Mouse (Mus musculus) heart, embryonic 14.5 days (tissue): ENCODE results near the gene Bcas1. TPM values are rescaled to one million over a fixed set of nuclear protein-coding genes. Genes with fewer than 3 reads are reported as not detected.

Experiments used
- ATAC-seq: fragments of 200-750 bp; cut with Nextera tagmentation; 2 replicates; pipeline ENCODE4 v1.8.0; 2017; ENCODE audit warnings: low read depth, moderate TSS enrichment; ENCODE audit not compliant: insufficient number of reproducible peaks, insufficient read depth, low FRiP score
- H3K27ac ChIP-seq, 2 experiments: fragments of 200-500 bp in 1 of 2; fragments of 300-500 bp in 1 of 2; sonication (generic) in 1 of 2; replicated peaks in 1 of 2; 2 replicates each; pipeline ENCODE4 v1.5.1; 2012 to 2014; ENCODE audit warnings: low read depth in 2 of 2, low read length in 2 of 2, control low read depth in 1 of 2, mild to moderate bottlenecking in 1 of 2, mixed read lengths in 1 of 2; ENCODE audit not compliant: control insufficient read depth in 1 of 2, insufficient read depth in 1 of 2
- H3K27me3 ChIP-seq: fragments of 300-500 bp; sonication (generic); 2 replicates; pipeline ENCODE4 v1.6.1; 2014; ENCODE audit warnings: mild to moderate bottlenecking, low read length, control low read depth; ENCODE audit not compliant: control insufficient read depth, insufficient read depth
- H3K36me3 ChIP-seq: fragments of 300-500 bp; sonication (generic); 2 replicates; pipeline ENCODE4 v1.6.1; 2014; ENCODE audit warnings: mild to moderate bottlenecking, control low read depth, low read length, mixed read lengths; ENCODE audit not compliant: control insufficient read depth, insufficient read depth
- H3K4me1 ChIP-seq, 2 experiments: fragments of 200-500 bp in 1 of 2; fragments of 300-500 bp in 1 of 2; sonication (generic) in 1 of 2; 2 replicates each; pipeline ENCODE4 v1.6.1; 2012 to 2014; ENCODE audit warnings: low read length in 2 of 2, control low read depth in 1 of 2, mixed read lengths in 1 of 2; ENCODE audit not compliant: control insufficient read depth in 2 of 2, insufficient read depth in 2 of 2
- H3K4me2 ChIP-seq: fragments of 300-500 bp; sonication (generic); 2 replicates; pipeline ENCODE4 v1.6.1; 2014; ENCODE audit warnings: mild to moderate bottlenecking, low read length
- H3K4me3 ChIP-seq, 2 experiments: fragments of 200-500 bp in 1 of 2; fragments of 300-500 bp in 1 of 2; sonication (generic) in 1 of 2; 2 replicates each; pipeline ENCODE4 v1.5.1; 2012 to 2014; ENCODE audit warnings: low read length in 2 of 2, mild to moderate bottlenecking in 2 of 2, control low read depth in 1 of 2, low read depth in 1 of 2, moderate library complexity in 1 of 2; ENCODE audit not compliant: control insufficient read depth in 1 of 2, insufficient read depth in 1 of 2
- H3K9ac ChIP-seq: fragments of 300-500 bp; sonication (generic); 2 replicates; pipeline ENCODE4 v1.6.1; 2014; ENCODE audit warnings: mild to moderate bottlenecking, low read length
- H3K9me3 ChIP-seq: fragments of 300-500 bp; sonication (generic); 2 replicates; pipeline ENCODE4 v1.6.1; 2016; ENCODE audit warnings: low read length, control low read depth; ENCODE audit not compliant: control insufficient read depth
- WGBS: fragments of 180-500 bp; shearing (Covaris S2); extraction: QIAGEN DNeasy Blood & Tissue Kit; methylation state at CpG from one replicate; pipeline ENCODE4 v1.1.7; 2014; 5-methylcytosine and 5-hydroxymethylcytosine counted together
- polyA plus RNA-seq: library from polyadenylated mRNA; unstranded; fragments of >200 nt; fragmentation: Nextera tagmentation; extraction: Ambion mirVana; gene quantifications from 2 replicates; pipeline ENCODE4 v1.2.1, GENCODE M21; 2014

The Bcas1 gene
- polyA plus RNA-seq, 1 experiment from 2014 or later = 0.43 TPM

- peak overlapping the region in 1 of 2 experiments; percentile 26; a peak in 1 of 4 replicates for H3K27ac ChIP-seq
- ATAC-seq = no peak
- no peaks in the 10 kb centered on the region for H3K9me3 ChIP-seq
- no peak overlapping the region for H3K4me2 ChIP-seq
- no peaks in the 10 kb centered on the region for H3K27me3 ChIP-seq
- no peaks in the 10 kb centered on the region for H3K36me3 ChIP-seq
- H3K4me3 ChIP-seq = no peak overlapping the region
- no peak overlapping the region for H3K9ac ChIP-seq
- H3K4me1 ChIP-seq = peaks cover 13% of the 10 kb centered on the region in 2 experiments
- 93% methylated on average over 2 of the region's 2 CpGs for WGBS
These were observed 62.0 kb downstream of the Bcas1 start for GRCm38 (mm10) chr2:170365676-170366075.

- peak overlapping the region; percentile 61 to 77 for H3K27ac ChIP-seq
- H3K4me2 ChIP-seq = peak overlapping the region; percentile 3; the same call in 1 of the 2 replicates
- H3K4me3 ChIP-seq = no peak overlapping the region
- no peaks in the 10 kb centered on the region for H3K9me3 ChIP-seq
- no peaks in the 10 kb centered on the region for H3K27me3 ChIP-seq
- H3K36me3 ChIP-seq = no peaks in the 10 kb centered on the region
- no peak for ATAC-seq
- 5% methylated on average over 3 of the region's 3 CpGs for WGBS
- H3K9ac ChIP-seq = no peak overlapping the region
- H3K4me1 ChIP-seq = peaks cover 13% of the 10 kb centered on the region in 2 experiments
These were observed 62.4 kb downstream of the Bcas1 start for GRCm38 (mm10) chr2:170365271-170365670.

- no peak overlapping the region for H3K27ac ChIP-seq
- H3K4me3 ChIP-seq = no peak overlapping the region
- no peak; the same call in 1 of the 2 replicates for ATAC-seq
- peaks cover 0 to 3% of the 10 kb centered on the region in 2 experiments; a peak in 2 of 4 replicates for H3K4me1 ChIP-seq
- no peak overlapping the region for H3K4me2 ChIP-seq
- H3K36me3 ChIP-seq = no peaks in the 10 kb centered on the region
- H3K9me3 ChIP-seq = no peaks in the 10 kb centered on the region
- WGBS = 46% methylated on average over 16 of the region's 16 CpGs
- H3K9ac ChIP-seq = no peak overlapping the region
- no peaks in the 10 kb centered on the region for H3K27me3 ChIP-seq
These were observed 70.8 kb downstream of the Bcas1 start for GRCm38 (mm10) chr2:170356667-170357374.

- ATAC-seq = no peak
- 9% methylated on average over 10 of the region's 10 CpGs for WGBS
- H3K27ac ChIP-seq = no peak overlapping the region; a peak in 1 of 4 replicates
- no peaks in the 10 kb centered on the region for H3K27me3 ChIP-seq
- peak overlapping the region; percentile 52 for H3K4me2 ChIP-seq
- no peaks in the 10 kb centered on the region for H3K36me3 ChIP-seq
- 0 out of 2 replicates have a peak overlapping the region, but pooled peaks have one; percentile 17 for H3K9ac ChIP-seq
- peaks cover 8 to 15% of the 10 kb centered on the region in 2 experiments; a peak in 3 of 4 replicates for H3K4me1 ChIP-seq
- no peak overlapping the region for H3K4me3 ChIP-seq
- H3K9me3 ChIP-seq = no peaks in the 10 kb centered on the region
These were observed 72.7 kb downstream of the Bcas1 start for GRCm38 (mm10) chr2:170354963-170355367.

GRCm38 (mm10) chr2:170352273-170352672 lies 75.4 kb downstream of the Bcas1 start:
- Histone ChIP-seq H3K4me1 (peaks cover 14 to 15% of the 10 kb centered on the region in 2 experiments), H3K4me3 (no peak overlapping the region), H3K9me3 (no peaks in the 10 kb centered on the region), H3K9ac (no peak overlapping the region), H3K27ac (no peak overlapping the region), H3K36me3 (no peaks in the 10 kb centered on the region), H3K27me3 (no peaks in the 10 kb centered on the region), H3K4me2 (no peak overlapping the region)
- 89% methylated on average over 4 of the region's 4 CpGs for WGBS
- no peak for ATAC-seq

- no peaks in the 10 kb centered on the region for H3K27me3 ChIP-seq
- H3K9me3 ChIP-seq = no peaks in the 10 kb centered on the region
- 88% methylated on average over 6 of the region's 6 CpGs for WGBS
- no peak overlapping the region for H3K4me2 ChIP-seq
- no peak overlapping the region for H3K4me3 ChIP-seq
- H3K4me1 ChIP-seq = peaks cover 15 to 19% of the 10 kb centered on the region in 2 experiments
- no peak overlapping the region for H3K9ac ChIP-seq
- no peak overlapping the region for H3K27ac ChIP-seq
- ATAC-seq = peak; percentile 14; the same call in 1 of the 2 replicates
- H3K36me3 ChIP-seq = no peaks in the 10 kb centered on the region
These were observed 75.8 kb downstream of the Bcas1 start for GRCm38 (mm10) chr2:170351847-170352246.

- Histone ChIP-seq H3K4me1 (peaks cover 23 to 37% of the 10 kb centered on the region in 2 experiments), H3K9ac (no peak overlapping the region), H3K4me2 (no peak overlapping the region), H3K9me3 (no peaks in the 10 kb centered on the region), H3K27me3 (no peaks in the 10 kb centered on the region), H3K36me3 (no peaks in the 10 kb centered on the region), H3K27ac (no peak overlapping the region), H3K4me3 (no peak overlapping the region)
- ATAC-seq = no peak
- WGBS = 65% methylated on average over 5 of the region's 5 CpGs
These were observed 77.9 kb downstream of the Bcas1 start for GRCm38 (mm10) chr2:170349784-170350183.
